Mouse (Mus musculus) left cerebral cortex, postnatal 4 days (tissue): ENCODE data around the gene Ddx1. TPM values are rescaled to one million over a fixed set of nuclear protein-coding genes. Genes with fewer than 3 reads are reported as not detected.

ENCODE experiments used
- DNase-seq: peaks from one replicate; pipeline ENCODE4 v3.0.0-alpha.2; 2022
- intact Hi-C: fragments of 180-260 bp; cut with DNase I; formaldehyde crosslinking; loops from one replicate; pipeline ENCODE4 v1.15.1; 2025
- total RNA-seq, 2 experiments: library from RNA; stranded (reverse); gene quantifications; 2 replicates each; pipeline ENCODE4 v1.2.3; 2021

The Ddx1 gene
- 100 to 1,000 TPM; 127 to 137 TPM for total RNA-seq

DNA sequence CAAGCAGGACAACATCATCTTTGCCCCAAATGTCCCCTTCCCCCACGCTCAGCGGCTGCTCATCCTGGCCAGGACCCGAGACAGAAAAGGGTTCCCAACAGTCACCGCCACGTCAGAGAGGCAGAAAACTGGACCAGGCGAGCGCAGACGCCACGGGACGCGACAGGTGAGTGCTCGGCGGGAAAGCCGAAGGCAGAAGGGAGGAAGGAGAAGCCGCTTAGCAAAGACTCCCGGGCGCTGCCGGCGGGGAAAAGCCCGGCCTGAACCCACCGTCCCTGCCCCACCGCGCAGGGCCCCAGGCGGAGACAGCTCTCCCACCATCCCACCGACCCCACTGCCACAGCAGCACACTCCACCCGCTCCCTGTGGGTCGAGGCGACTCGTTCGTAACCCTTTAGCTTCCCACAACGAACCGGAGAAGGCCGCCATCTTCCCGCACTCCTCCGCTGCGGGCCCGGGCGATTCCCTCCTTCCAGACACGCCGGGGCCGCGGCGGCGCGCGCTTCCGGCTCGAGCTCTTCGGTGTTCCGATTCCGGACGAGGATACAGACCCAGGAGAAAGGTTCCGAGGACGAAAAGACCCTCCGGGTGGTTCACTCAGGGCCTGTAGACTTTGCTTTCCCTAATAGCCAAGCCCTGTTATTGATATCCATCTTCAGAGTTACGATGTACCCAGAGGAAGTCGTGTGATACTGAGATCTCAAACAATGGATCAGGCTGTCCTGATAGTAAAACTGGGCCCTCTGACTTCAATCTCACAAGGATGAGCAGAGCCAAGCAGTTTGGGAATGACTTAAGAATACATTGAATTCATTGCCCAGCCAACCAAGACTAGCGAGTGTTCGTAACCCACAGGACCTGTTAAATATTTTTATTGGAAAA, at the start of gene Ddx1:
TSS of gene Ddx1 (minus strand) at position 523 of the 882 bp plus-strand sequence.
- intact Hi-C loops = no loop called here
- peak; percentile 79 for DNase-seq

DNA sequence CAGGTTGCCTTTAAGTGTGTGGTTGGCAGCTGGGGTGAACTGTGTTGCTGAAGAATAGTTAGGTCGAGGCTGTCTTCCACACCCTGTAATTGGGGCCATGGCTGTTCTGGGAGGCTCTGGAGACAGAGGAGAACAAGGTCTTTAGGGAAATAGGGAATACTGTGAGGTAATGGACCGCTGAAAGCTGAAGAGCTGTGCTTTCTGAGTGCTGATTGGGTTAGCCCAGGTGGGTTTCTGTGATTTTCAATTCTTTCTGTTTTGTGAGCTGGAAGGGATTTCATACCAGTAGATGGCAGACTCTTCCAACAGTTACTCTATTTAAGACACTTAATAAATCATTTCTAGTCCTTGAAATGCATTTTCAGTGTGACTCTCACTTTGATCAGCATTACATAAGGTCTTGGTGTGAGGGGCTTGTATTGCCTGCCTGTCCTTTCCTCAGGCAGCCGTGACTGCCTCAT, 44.4 kb upstream of the Ddx1 start:
- intact Hi-C loops = no loop called here
- no peak for DNase-seq

DNA sequence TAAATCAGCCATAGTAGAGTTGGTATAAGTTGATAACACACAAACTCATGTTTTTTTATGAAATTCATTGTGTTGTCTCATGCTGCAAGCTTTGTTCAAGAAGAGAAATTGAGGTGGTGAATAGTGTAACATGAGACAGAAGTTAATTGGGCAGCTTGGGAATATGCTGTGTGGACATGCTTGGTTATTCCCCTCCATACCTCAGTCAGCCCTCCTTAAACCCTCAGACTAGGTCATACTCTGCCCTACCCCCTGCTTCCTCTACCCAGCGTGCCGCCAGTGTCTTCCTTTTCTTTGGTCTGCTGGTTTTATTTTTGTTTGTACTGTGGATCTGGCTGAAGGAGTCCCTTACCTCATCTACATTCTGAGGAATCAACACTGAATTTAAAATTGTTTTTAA, 42.4 kb upstream of the Ddx1 start:
- DNase-seq = no peak
- intact Hi-C loops = no loop called here

DNA sequence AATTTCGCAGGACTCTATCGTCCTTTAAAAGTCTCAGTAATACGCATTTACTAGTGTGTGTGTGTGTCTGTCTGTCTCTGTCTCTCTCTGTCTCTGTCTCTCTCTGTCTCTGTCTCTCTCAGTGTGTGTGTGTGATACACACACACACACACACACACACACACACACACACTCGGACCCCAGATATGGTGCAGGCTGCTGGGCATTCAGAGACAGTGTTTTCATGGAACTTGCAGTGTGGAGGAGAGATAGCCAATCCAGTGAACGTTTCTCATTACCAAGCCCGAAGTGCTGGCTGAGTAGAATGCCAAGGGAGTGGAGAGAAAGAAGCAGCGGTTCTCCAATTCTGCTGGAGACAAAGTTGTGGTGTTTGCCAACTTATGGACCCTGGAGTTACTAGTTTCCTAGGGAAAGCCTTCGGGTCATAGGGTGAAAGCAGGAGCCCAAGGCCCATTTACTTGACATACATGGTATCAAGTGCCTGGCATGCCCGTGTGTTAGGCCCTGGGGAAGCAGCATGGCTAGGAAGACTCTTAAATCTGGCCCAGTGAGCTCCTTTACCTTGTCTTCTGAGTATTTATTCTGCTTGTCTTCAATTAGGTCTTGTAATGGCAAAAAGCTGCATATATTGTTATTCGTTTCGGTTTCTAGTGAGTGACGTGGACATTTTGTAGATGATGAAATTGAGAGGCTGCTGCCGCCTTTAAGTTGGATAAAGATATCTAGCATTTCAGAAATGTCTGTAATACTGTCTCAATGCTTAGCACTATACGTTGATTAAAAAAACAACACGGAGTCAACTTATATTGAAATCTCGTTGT, 20.8 kb upstream of the Ddx1 start:
- intact Hi-C loops = no loop called here
- no peak for DNase-seq

GRCm38 (mm10) chr12:13268826-13269449, 19.9 kb upstream of the Ddx1 start, which contains the start of gene Nbas:
TSS of gene Nbas (plus strand) at chr12:13269133.
- intact Hi-C loops = no loop called here

GRCm38 (mm10) chr12:13268412-13268811, 19.4 kb upstream of the Ddx1 start:
- intact Hi-C loops = no loop called here

More at GRCm38 (mm10) chr12:13268826-13269449, 19.9 kb upstream of the Ddx1 start, which contains the start of gene Nbas:
- DNase-seq = peak; percentile 86

GRCm38 (mm10) chr12:13255701-13256100, 6.7 kb upstream of the Ddx1 start:
- intact Hi-C loops = no loop called here

More at GRCm38 (mm10) chr12:13268412-13268811, 19.4 kb upstream of the Ddx1 start:
- no peak for DNase-seq

DNA sequence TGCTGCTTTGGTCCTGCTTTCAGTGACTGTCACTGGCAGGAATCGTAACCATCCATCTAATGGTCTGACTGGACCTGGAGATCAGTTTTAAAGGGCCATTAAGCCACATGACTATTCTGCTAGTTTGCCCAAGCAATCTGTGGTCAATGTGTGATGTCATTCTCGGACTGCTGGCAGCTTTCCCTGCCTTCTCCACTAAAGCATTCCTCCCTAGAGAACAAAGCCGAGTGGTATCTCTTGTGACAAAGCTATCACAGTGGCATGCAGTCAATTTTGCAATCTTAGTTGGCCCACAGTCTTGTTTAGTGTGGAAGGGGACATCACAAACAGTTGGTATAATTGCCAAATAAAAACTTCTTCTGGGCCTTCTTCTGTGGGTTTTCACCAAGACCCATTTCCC, 6.1 kb upstream of the Ddx1 start:
- intact Hi-C loops = no loop called here
- no peak for DNase-seq

More at GRCm38 (mm10) chr12:13255701-13256100, 6.7 kb upstream of the Ddx1 start:
- no peak for DNase-seq

DNA sequence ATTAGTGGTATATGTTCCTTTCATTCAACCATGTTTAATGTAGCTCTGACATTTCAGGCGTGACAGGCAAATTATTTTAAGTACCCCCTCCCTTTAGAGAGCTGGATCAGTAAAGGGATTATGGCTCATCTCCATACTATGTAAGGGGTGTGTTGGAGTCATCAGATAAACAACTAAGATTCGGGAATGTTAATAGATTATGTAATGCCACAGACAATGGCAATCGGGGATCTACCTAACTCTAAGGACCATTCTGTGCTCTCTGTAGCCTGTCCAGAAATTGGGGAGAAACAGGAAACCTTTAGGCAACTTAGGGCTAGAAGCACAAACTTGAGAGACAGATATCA, 533 bp upstream of the Ddx1 start:
- DNase-seq = no peak
- intact Hi-C loops = no loop called here

DNA sequence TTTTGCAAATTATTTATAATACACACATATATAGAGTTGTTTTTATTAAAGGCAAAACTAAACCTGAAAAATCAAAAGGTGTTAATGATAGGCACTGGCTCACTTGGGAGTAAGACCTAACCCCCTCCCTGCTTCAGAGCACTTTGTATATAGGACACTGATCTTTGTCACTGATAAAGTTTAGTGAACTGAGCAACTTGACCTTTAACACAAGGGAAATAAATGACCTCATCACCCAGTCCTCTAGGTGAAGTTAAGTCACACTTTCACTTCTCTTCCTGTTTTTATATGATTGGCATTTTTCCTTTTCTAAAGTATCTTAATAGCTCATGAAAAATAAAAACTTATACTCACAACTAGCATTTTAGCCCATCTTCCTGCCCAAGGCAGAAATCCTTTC, 6.6 kb downstream of the Ddx1 start:
- intact Hi-C loops = no loop called here
- no peak for DNase-seq

DNA sequence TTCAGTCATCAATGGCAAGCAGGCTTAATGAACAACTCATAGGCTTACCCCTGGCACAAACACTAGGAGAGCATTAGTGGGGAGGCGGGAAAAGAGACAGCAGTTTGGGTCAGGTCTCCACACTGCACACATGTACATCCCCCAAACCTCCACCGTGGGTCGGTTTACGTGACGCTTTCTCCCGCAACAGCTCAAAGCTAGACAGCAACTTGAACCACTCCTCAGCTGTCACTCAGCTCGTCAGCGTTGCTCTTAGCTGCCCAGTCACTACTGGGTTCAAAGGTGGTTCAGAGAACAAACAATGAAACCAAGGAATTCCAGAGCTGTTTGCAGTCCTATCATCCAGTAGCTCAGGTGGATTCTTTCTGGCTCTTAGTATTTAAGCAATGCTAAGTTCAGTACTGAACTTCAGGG, 30.9 kb downstream of the Ddx1 start:
- DNase-seq = no peak
- intact Hi-C loops = loop anchor here (5.0 to 10.0 kb wide), 2 partner anchors 796 to 1043 kb away; no protein-coding TSS in a partner anchor

DNA sequence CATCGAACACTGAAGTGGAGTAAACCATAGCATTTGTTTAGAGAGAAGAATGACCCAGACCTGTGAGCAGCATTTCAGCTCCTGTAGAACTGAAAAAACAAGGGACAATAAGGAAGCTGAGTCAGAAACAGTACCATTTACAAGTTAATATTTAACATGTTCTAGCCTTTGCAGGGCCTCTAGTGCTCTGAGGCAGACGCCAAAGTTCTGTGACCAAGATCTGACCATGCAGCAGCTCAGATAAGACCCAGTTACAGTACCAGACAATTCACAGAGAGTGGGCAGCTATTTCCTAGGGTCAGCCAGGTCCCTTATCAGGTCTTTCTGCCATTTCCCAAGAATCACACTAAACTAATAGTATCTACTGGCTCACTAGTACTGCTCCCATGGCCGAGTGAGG, 31.4 kb downstream of the Ddx1 start:
- intact Hi-C loops = loop anchor here (5.0 to 10.0 kb wide), 2 partner anchors 795 to 1043 kb away; no protein-coding TSS in a partner anchor
- DNase-seq = no peak

DNA sequence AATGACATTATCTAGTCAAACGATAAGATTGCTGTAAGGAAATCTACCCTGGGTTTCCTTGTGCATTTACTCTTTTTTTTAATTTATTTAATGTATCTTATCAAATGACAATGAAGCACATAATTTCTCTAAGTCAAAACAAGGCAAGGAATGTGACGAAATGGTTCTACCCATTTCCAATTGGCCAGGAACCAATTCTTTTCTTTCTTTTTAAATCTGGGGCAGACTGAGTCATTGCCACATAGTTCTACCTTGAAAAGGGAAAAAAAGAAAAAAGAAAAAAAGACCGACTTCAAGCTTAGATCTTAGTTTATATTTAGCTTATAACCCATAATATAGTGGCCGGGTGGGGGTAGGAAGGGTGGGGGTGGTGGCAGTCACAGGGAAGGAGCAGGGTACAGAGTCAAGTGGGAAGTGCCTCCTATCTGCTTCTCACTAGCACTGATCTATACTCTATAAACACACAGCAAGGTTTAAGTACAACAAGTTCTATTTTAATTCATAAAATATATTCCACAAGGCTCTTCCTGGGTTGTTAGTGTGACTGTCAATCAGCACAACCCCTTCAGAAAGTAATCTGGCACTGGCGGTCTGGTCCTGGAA, 32.4 kb downstream of the Ddx1 start:
- DNase-seq = no peak
- intact Hi-C loops = loop anchor here (5.0 to 10.0 kb wide), 2 partner anchors 794 to 1042 kb away; no protein-coding TSS in a partner anchor

DNA sequence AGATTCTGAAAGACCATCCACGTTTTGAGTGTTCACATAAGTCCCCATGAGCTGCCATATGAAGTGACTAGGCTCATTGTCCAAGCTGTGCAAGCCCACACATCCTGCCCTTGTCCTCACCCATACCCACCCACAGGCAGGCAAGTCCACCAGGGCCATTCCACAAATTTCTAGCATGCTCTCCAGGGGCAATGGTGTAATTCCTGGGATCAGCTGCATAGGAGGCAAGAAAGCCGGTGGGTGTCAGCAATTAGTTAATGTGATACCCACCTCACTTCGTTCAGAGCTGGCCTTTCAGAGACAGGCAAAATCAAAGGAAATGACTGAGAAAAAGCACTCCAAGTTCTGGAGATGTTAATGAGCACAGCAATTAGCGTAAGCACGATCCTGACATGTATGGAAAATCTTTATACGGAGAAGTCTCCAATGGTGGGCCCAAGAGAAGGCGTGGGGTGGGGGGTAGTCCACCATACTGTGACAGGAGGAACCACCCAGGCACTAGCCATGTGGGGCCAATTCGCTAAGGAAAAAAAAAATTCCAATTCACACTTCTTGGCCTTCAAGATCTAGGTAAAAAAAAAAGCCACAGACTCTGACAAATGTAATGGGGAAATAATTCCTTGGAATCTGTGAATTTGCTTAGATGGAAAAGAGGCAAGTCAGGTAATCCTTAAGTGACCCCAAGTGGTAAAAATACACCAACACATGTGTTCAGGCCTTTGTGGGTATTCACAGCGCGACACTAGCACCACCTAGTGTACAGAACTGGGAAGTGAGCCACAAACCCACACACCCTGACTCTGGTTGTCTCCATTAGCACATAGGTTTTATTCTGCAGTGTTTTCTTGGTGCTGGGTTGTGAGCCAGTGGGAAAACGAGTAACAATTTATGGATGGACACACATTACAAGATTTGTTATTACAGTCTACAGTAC, 34.4 kb downstream of the Ddx1 start:
- DNase-seq = peak; percentile 81

DNA sequence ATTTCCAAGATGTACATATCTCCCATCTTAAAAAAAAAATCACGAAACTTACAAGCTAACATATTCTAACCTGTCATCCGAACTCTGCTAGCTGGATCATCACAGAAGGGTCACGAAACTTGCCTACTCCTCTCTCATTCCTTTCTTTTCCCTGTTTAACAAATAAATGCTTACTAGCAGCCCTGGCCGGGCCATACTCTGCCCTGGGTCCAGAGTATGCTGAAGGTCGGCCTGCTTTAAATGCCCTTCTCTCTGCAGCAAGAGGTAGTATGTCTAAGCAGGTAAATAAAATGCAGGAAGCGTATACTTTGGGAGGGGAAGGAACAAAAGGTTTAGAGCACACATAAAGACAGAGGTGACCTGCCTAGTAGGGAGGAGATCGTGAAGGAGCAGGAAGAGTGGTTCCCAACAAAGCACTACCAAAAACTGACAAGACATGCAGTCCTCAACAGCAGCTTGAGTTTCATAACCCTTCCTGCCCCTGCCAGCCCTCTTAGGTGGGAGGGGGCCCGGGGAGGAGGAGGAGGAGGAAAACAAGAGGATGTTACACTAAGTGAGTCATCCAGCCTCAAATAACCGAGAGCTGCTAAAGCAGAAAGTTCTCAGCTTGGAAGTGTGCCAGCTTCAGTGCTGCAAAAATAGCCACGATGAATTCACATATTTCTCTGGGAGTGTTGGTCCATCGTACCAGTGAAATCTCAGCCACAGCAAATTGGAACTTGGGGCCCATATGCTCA, 37.1 kb downstream of the Ddx1 start:
- peak; percentile 36 for DNase-seq
- intact Hi-C loops = loop anchor here (5.0 to 10.0 kb wide), 3 partner anchors 590 to 1037 kb away; no protein-coding TSS in a partner anchor

More for the DNA sequence above, 34.4 kb downstream of the Ddx1 start:
- intact Hi-C loops = loop anchor here (5.0 to 10.0 kb wide), 4 partner anchors 592 to 1040 kb away; no protein-coding TSS in a partner anchor

DNA sequence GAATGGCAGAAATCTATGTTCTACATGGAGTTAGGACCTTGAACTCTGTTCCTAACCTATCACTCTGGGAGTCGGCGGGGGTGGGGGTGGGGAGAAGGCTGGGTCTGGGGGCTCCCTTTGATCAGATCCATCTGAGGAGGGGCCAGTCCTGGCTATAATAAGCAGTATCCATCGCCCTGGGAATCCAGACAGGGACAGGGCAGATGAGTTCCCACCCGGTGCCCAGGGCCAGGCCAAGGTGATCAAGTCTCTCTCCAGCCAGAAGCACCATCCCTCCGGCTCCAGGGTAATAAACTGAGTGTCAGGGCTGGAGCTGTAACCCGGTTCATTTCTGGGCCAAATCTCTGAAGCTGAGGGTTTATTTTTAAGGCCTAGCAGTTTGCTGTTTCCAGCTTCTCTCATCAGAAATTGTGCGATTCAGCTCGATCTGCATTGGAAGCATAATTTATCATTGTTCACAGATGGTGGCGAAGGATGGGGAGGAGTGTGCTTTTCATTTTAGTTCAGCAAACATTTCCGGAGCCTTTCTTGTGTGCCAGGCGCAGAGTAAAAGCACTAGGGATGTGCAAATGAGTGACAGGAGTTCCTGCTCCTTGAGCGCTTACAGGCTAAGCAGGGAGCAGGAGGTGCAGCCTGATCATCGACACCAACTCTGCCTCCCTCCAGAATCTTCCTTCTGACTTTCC, 39.2 kb downstream of the Ddx1 start:
- no peak for DNase-seq
- intact Hi-C loops = loop anchor here (1.0 to 10.0 kb wide), 4 partner anchors 268 to 1035 kb away; no protein-coding TSS in a partner anchor

- no peak for DNase-seq
- intact Hi-C loops = no loop called here
These were observed 40.0 kb downstream of the Ddx1 start for GRCm38 (mm10) chr12:13208983-13209451.
